Mouse (Mus musculus) kidney, embryonic 16.5 days (tissue): ENCODE results near the gene Lama4. TPM values are rescaled to one million over a fixed set of nuclear protein-coding genes. Genes with fewer than 3 reads are reported as not detected.
A peak's percentile ranks its signal among the peaks of the same experiment; 100 is the strongest.

Experiments
- ATAC-seq: fragments of 200-750 bp; cut with Nextera tagmentation; 2 replicates; pipeline ENCODE4 v1.8.0; 2017; ENCODE audit warnings: moderate TSS enrichment; ENCODE audit not compliant: low FRiP score, low TSS enrichment
- H3K27ac ChIP-seq: fragments of 300-500 bp; sonication (generic); 2 replicates; pipeline ENCODE4 v1.5.1; 2014; ENCODE audit warnings: low read length
- H3K27me3 ChIP-seq: fragments of 300-500 bp; sonication (generic); 2 replicates; pipeline ENCODE4 v1.6.1; 2014; ENCODE audit warnings: low read length, control low read depth, mixed read lengths; ENCODE audit not compliant: insufficient read depth
- H3K36me3 ChIP-seq: fragments of 300-500 bp; sonication (generic); 2 replicates; pipeline ENCODE4 v1.6.1; 2014; ENCODE audit warnings: low read length, control low read depth, mixed read lengths; ENCODE audit not compliant: insufficient read depth
- H3K4me1 ChIP-seq: fragments of 300-500 bp; sonication (generic); 2 replicates; pipeline ENCODE4 v1.6.1; 2014; ENCODE audit warnings: low read length, control low read depth, mixed read lengths; ENCODE audit not compliant: insufficient read depth
- H3K4me2 ChIP-seq: fragments of 300-500 bp; sonication (generic); replicated peaks from 2 replicates; pipeline ENCODE4 v1.6.1; 2014; ENCODE audit warnings: low read depth, low read length
- H3K4me3 ChIP-seq: fragments of 300-500 bp; sonication (generic); 2 replicates; pipeline ENCODE4 v1.5.1; 2014; ENCODE audit warnings: mild to moderate bottlenecking, low read length
- H3K9ac ChIP-seq: fragments of 300-500 bp; sonication (generic); replicated peaks from 2 replicates; pipeline ENCODE4 v1.6.1; 2014; ENCODE audit warnings: low read length
- H3K9me3 ChIP-seq: fragments of 300-500 bp; sonication (generic); 2 replicates; pipeline ENCODE4 v1.6.1; 2016; ENCODE audit warnings: low read length, control low read depth
- WGBS: fragments of 180-500 bp; shearing (Covaris S2); extraction: QIAGEN DNeasy Blood & Tissue Kit; methylation state at CpG from one replicate; pipeline ENCODE4 v1.1.7; 2014; 5-methylcytosine and 5-hydroxymethylcytosine counted together
- polyA plus RNA-seq: library from polyadenylated mRNA; unstranded; fragments of >200 nt; fragmentation: Nextera tagmentation; extraction: Ambion mirVana; gene quantifications from 2 replicates; pipeline ENCODE4 v1.2.1, GENCODE M21; 2015

Gene Lama4
- polyA plus RNA-seq, 1 experiment from 2014 or later, result 72.3 TPM

DNA sequence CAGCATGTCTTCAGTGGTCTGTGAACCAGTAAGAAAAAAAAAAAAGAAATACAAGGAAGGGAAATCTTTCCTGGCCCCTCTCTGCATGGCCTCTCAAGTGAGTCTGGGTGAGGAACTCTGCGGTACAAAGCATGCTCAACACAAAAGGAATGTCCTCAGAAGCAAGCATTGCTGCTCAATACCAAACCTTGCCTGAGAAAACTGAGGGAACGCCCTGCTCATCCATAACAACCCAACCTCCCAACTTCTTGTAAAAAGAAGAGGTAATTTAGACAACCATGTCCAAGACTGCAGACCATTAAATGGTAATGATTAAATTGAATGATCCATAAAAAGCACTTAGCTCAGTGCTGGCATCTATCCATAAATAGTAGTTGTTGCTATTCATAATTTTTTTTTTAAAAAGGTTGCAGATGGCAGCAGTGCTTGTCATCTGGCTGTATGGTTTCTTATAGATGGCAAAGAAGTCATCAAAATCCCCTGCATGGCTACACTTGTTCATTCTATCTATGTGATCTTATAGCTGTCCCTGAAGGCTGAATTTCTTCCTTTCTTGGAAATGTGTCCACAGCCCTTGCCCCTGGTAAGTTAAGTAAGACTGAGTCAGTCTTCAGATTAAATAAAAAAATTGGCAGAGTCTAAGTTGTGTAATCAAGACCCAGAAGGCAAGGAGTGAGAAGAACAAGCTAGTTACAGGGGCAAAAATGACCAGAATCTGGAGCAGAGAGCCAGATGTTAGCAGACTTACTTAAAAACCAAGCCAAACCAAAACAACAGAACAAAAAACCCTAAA, 28.5 kb downstream of the Lama4 start:
- ATAC-seq, result no peak
- WGBS, result 65% methylated on average over 2 of the region's 2 CpGs
- H3K27ac ChIP-seq, result no peak overlapping the region

GRCm38 (mm10) chr10:38994719-38995450, 29.6 kb downstream of the Lama4 start:
- peaks cover 12% of the 10 kb centered on the region for H3K4me1 ChIP-seq
- WGBS, result 86% methylated on average over 9 of the region's 9 CpGs
- H3K9ac ChIP-seq, result no peak overlapping the region
- H3K27me3 ChIP-seq, result no peaks in the 10 kb centered on the region
- H3K4me3 ChIP-seq, result no peak overlapping the region
- no peak overlapping the region for H3K4me2 ChIP-seq
- ATAC-seq, result no peak
- H3K27ac ChIP-seq, result no peak overlapping the region
- no peaks in the 10 kb centered on the region; the same call in 1 of the 2 replicates for H3K36me3 ChIP-seq
- H3K9me3 ChIP-seq, result no peaks in the 10 kb centered on the region

More for the DNA sequence above, 28.5 kb downstream of the Lama4 start:
- no peak overlapping the region for H3K9ac ChIP-seq
- no peaks in the 10 kb centered on the region; the same call in 1 of the 2 replicates for H3K36me3 ChIP-seq
- H3K4me2 ChIP-seq, result no peak overlapping the region
- no peaks in the 10 kb centered on the region for H3K27me3 ChIP-seq
- H3K4me3 ChIP-seq, result no peak overlapping the region
- H3K9me3 ChIP-seq, result no peaks in the 10 kb centered on the region
- peaks cover 12% of the 10 kb centered on the region for H3K4me1 ChIP-seq

DNA sequence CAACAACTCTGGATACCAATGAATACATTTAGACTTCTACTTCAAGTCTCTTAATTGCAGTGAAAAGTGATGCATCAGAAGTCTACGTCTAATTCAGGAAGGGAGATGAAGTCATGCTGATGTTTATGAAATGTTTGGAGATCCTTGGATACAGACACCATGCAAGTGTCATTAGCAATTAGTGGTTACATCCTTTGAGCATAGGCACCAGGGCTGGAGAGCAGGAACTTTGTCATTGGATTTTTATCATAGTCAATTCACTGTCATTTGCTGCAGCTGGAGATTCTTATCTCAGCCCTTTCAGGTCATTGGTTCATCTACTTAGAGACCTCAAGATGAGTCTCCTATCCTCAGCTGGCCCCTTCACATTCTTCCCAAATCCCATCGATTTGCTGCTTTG, 30.6 kb downstream of the Lama4 start:
- no peak overlapping the region for H3K27ac ChIP-seq
- WGBS, result 79% methylated on average over 2 of the region's 2 CpGs

DNA sequence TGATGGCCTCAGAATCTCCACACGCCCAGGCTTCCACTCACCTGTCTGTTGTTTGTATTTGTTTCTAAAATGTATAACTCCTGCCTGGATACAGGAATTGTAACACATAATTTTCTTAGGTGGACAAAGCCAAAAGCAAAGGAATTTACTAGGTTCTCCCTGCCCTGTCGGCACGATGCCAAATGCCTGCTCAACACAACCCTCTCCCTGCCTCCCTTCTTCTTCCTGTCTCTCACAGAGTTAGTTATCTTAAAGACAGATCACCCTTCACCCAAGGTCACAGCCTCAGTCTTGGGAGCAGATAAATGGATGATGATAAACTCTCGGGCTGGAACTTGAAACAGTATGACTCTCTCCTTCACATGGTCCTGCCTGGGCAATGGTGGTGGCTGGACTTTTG, 35.6 kb downstream of the Lama4 start:
- no peaks in the 10 kb centered on the region for H3K9me3 ChIP-seq
- no peaks in the 10 kb centered on the region for H3K27me3 ChIP-seq
- no peaks in the 10 kb centered on the region for H3K4me1 ChIP-seq
- H3K4me3 ChIP-seq, result no peak overlapping the region
- H3K36me3 ChIP-seq, result no peaks in the 10 kb centered on the region
- no peak overlapping the region for H3K4me2 ChIP-seq
- H3K9ac ChIP-seq, result no peak overlapping the region
- 71% methylated on average over 4 of the region's 4 CpGs for WGBS
- ATAC-seq, result no peak
- H3K27ac ChIP-seq, result no peak overlapping the region

More for the DNA sequence above, 30.6 kb downstream of the Lama4 start:
- H3K27me3 ChIP-seq, result no peaks in the 10 kb centered on the region
- no peaks in the 10 kb centered on the region for H3K9me3 ChIP-seq
- no peak for ATAC-seq
- H3K9ac ChIP-seq, result no peak overlapping the region
- H3K36me3 ChIP-seq, result no peaks in the 10 kb centered on the region; the same call in 1 of the 2 replicates
- H3K4me3 ChIP-seq, result no peak overlapping the region
- H3K4me2 ChIP-seq, result no peak overlapping the region
- H3K4me1 ChIP-seq, result peaks cover 12% of the 10 kb centered on the region

DNA sequence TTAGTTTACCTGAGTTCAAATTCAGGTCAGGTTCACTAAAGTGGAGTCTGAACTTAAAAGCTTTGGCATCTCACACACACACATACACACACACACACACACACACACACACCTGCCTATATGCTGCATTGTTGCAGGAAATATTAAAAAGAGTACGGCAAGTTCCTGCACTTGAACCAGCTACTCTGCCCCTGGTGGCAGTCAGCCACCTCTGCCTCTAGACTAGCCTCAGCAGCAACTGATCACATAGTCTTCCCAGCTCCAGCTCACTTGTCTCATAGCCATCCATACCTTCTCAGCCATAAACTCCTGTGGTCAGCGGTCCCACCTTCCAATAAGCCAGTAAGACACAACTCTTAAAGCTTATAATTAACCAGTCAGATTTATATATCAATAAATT, 37.2 kb downstream of the Lama4 start:
- 88% methylated on average over 2 of the region's 2 CpGs for WGBS
- H3K4me2 ChIP-seq, result no peak overlapping the region
- no peaks in the 10 kb centered on the region for H3K27me3 ChIP-seq
- H3K9me3 ChIP-seq, result no peaks in the 10 kb centered on the region
- H3K4me1 ChIP-seq, result 0 out of 2 replicates have a peak, but pooled peaks cover 5% of the 10 kb centered on the region
- peaks cover 3% of the 10 kb centered on the region; the same call in 1 of the 2 replicates for H3K36me3 ChIP-seq
- no peak overlapping the region for H3K9ac ChIP-seq
- no peak overlapping the region for H3K27ac ChIP-seq
- ATAC-seq, result no peak
- no peak overlapping the region for H3K4me3 ChIP-seq

GRCm38 (mm10) chr10:39003520-39003919, 38.2 kb downstream of the Lama4 start:
- no peak for ATAC-seq
- H3K9me3 ChIP-seq, result no peaks in the 10 kb centered on the region
- peaks cover 4% of the 10 kb centered on the region; the same call in 1 of the 2 replicates for H3K36me3 ChIP-seq
- no peak overlapping the region for H3K4me3 ChIP-seq
- no peak overlapping the region for H3K9ac ChIP-seq
- no peak overlapping the region for H3K27ac ChIP-seq
- no peaks in the 10 kb centered on the region for H3K27me3 ChIP-seq
- 0 out of 2 replicates have a peak, but pooled peaks cover 5% of the 10 kb centered on the region for H3K4me1 ChIP-seq
- no peak overlapping the region for H3K4me2 ChIP-seq

DNA sequence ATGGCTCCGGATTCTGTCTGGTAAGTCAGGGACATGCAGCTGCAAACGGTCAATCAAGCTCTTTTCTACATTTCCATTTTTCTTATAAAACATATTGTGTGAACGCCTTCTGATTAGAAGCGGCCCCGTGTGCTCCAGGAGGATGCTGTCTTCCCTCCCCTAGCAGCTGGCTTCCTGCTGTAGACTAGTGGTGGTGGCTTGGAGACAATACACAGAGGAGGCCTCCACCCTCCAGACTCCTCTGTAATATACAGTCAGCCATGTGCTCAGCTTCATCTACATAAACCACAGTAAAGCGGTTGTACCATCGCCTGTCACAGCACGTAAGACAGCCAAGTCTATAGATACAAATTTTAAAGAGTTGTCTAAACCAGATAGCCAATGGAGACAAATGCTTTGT, 40.2 kb downstream of the Lama4 start:
- WGBS, result 82% methylated on average over 8 of the region's 8 CpGs
- peak; percentile 61; the same call in 1 of the 2 replicates for ATAC-seq
- Histone ChIP-seq H3K4me3 (no peak overlapping the region), H3K27me3 (no peaks in the 10 kb centered on the region), H3K4me1 (0 out of 2 replicates have a peak, but pooled peaks cover 5% of the 10 kb centered on the region), H3K9ac (no peak overlapping the region), H3K36me3 (peaks cover 4% of the 10 kb centered on the region; the same call in 1 of the 2 replicates), H3K4me2 (no peak overlapping the region), H3K9me3 (no peaks in the 10 kb centered on the region), H3K27ac (no peak overlapping the region)

GRCm38 (mm10) chr10:39006433-39007105, 41.3 kb downstream of the Lama4 start:
- no peak overlapping the region for H3K4me3 ChIP-seq
- H3K4me2 ChIP-seq, result no peak overlapping the region
- H3K9me3 ChIP-seq, result no peaks in the 10 kb centered on the region
- no peaks in the 10 kb centered on the region for H3K27me3 ChIP-seq
- 0 out of 2 replicates have a peak, but pooled peaks cover 5% of the 10 kb centered on the region for H3K4me1 ChIP-seq
- ATAC-seq, result no peak
- no peak overlapping the region; the same call in 1 of the 2 replicates for H3K27ac ChIP-seq
- peaks cover 7% of the 10 kb centered on the region for H3K36me3 ChIP-seq
- no peak overlapping the region for H3K9ac ChIP-seq
- WGBS, result 38% methylated on average over 4 of the region's 4 CpGs

GRCm38 (mm10) chr10:39014836-39015235, 49.5 kb downstream of the Lama4 start:
- Histone ChIP-seq H3K36me3 (peaks cover 10% of the 10 kb centered on the region), H3K27me3 (no peaks in the 10 kb centered on the region), H3K9me3 (no peaks in the 10 kb centered on the region), H3K4me1 (no peaks in the 10 kb centered on the region), H3K4me3 (no peak overlapping the region), H3K9ac (no peak overlapping the region), H3K27ac (no peak overlapping the region), H3K4me2 (no peak overlapping the region)
- ATAC-seq, result no peak
- WGBS, result 86% methylated on average over 2 of the region's 2 CpGs
